20 mouse cellular contexts compared by ENCODE assay signal in genomic region chr15:79725190-79725789, GRCm38 (mm10). TPM values are rescaled to one million over a fixed set of nuclear protein-coding genes. Genes with fewer than 3 reads are reported as not detected.
DNase-seq lines count a peak whose midpoint lies in the region; ATAC-seq and TF ChIP-seq lines count a peak whose summit lies in the region.
"Had no signal": no experiment of that assay in that cellular context is flagged by ENCODE, and none has a peak within 500 bp of the region (broad histone marks: within the 10 kb centered on the region; RNA-seq: fewer than 3 reads in every experiment).

No protein-coding gene starts in this region.

- H3K9ac ChIP-seq in forebrain, postnatal 0 days: no peak overlapping the region
- H3K9ac ChIP-seq: lung, embryonic 14.5 days; neural tube, embryonic 15.5 days had no signal

- H3K4me3 ChIP-seq in layer of hippocampus, adult 2 months: no peak overlapping the region
- H3K4me3 ChIP-seq in forebrain, postnatal 0 days (ENCODE audit: low read depth, low read length): no peak overlapping the region
- H3K4me3 ChIP-seq: erythroblast, embryonic 14.5 days; myocyte; neural tube, embryonic 15.5 days had no signal

- H3K9me3 ChIP-seq in forebrain, postnatal 0 days (ENCODE audit: low read length): no peaks in the 10 kb centered on the region
- H3K9me3 ChIP-seq: neural tube, embryonic 15.5 days had no signal

- no peaks in the 10 kb centered on the region for H3K27me3 ChIP-seq in forebrain, postnatal 0 days (ENCODE audit: insufficient read depth, low read length)
- H3K27me3 ChIP-seq: CH12.LX; neural tube, embryonic 15.5 days had no signal

- peak; percentile 71 for ATAC-seq in frontal cortex, adult (ENCODE audit: low TSS enrichment)
- no peak for ATAC-seq in forebrain, postnatal 0 days
- ATAC-seq: forebrain, embryonic 14.5 days had no signal

- H3K27ac ChIP-seq in layer of hippocampus, adult 2 months: 0 out of 2 replicates have a peak overlapping the region, but pooled peaks have one; percentile 14
- H3K27ac ChIP-seq in forebrain, postnatal 0 days (ENCODE audit: low read depth, low read length): no peak overlapping the region

- no peak for TF ChIP-seq CTCF in layer of hippocampus, adult 2 months (conservative IDR thresholded peaks at IDR 0.05)
- TF ChIP-seq CTCF in forebrain, postnatal 0 days (IDR thresholded peaks at IDR 0.05; ENCODE audit: low read depth): no peak

- WGBS in forebrain, postnatal 0 days: 90% methylated on average over 11 of the region's 11 CpGs

- peaks cover 68% of the 10 kb centered on the region for H3K36me3 ChIP-seq in forebrain, postnatal 0 days (ENCODE audit: insufficient read depth)

- DNase-seq in frontal cortex, postnatal 25 days (ENCODE audit: low spot score in 2 of 2): no peak
- no peak for DNase-seq in layer of hippocampus, adult 2 months (ENCODE audit: low spot score in 2 of 2)
- no peak for DNase-seq in layer of hippocampus, adult 8-10 months (ENCODE audit: low spot score in 2 of 2)
- DNase-seq in left cerebral cortex, adult 9 months (ENCODE audit: low spot score in 2 of 2): peak; percentile 66 to 76
- DNase-seq in right cerebral cortex, postnatal 36 days (ENCODE audit: low spot score in 2 of 2): peak; percentile 71 to 80
- no peak for DNase-seq in forebrain, postnatal 0 days
- no peak for DNase-seq in adrenal gland, postnatal 4 days (ENCODE audit: low spot score in 2 of 2)
- DNase-seq: cerebellum, adult 11 months; cerebellum, postnatal 25 days; layer of hippocampus, postnatal 36 days; lung, embryonic 14.5 days; lung, postnatal 4 days; thymus, postnatal 36 days had no signal

- H3K4me1 ChIP-seq in forebrain, postnatal 0 days (ENCODE audit: insufficient read depth): no peaks in the 10 kb centered on the region
- H3K4me1 ChIP-seq: neural tube, embryonic 15.5 days had no signal

- no peak overlapping the region for H3K4me2 ChIP-seq in forebrain, postnatal 0 days (ENCODE audit: low read depth)
- H3K4me2 ChIP-seq: lung, embryonic 14.5 days; midbrain, embryonic 11.5 days; neural tube, embryonic 15.5 days had no signal

RNA-seq across cellular contexts. Expression of gene Sun2, which starts 17.0 kb away (rescaled TPM):
- 10 to 100 TPM; 29.2 to 34.8 TPM for total RNA-seq in layer of hippocampus, adult 2 months (2021)
- total RNA-seq in layer of hippocampus, adult 8-10 months (2022): 10 to 100 TPM; 29.4 to 44.7 (median 37.0) TPM
- 43.0 and 56.4 TPM in 2 replicates for total RNA-seq in forebrain, postnatal 0 days (2014; rRNA removed)
- 2.3 and 3.7 TPM in 2 replicates for polyA plus RNA-seq in forebrain, postnatal 0 days (2015; fragmentation: Nextera tagmentation; extraction: Ambion mirVana)
- total RNA-seq in adrenal gland, postnatal 4 days (2021): 10 to 100 TPM; 53.3 to 56.7 TPM

RNA-seq across cellular contexts. Expression of gene Gtpbp1, which starts 34.6 kb away (rescaled TPM):
- total RNA-seq in layer of hippocampus, adult 2 months (2021): 10 to 100 TPM; 52.4 to 59.1 TPM
- 10 to 100 TPM; 49.4 to 61.5 (median 52.8) TPM for total RNA-seq in layer of hippocampus, adult 8-10 months (2022)
- 74.2 and 78.1 TPM in 2 replicates for total RNA-seq in forebrain, postnatal 0 days (2014; rRNA removed)
- 43.4 and 47.6 TPM in 2 replicates for polyA plus RNA-seq in forebrain, postnatal 0 days (2015; fragmentation: Nextera tagmentation; extraction: Ambion mirVana)
- total RNA-seq in adrenal gland, postnatal 4 days (2021): 10 to 100 TPM; 32.4 to 37.0 TPM

RNA-seq across cellular contexts. Expression of gene Josd1, which starts 37.6 kb away (rescaled TPM):
- 10 to 100 TPM; 46.0 to 47.0 TPM for total RNA-seq in layer of hippocampus, adult 2 months (2021)
- total RNA-seq in layer of hippocampus, adult 8-10 months (2022): 10 to 100 TPM; 43.5 to 54.0 (median 46.4) TPM
- 49.2 and 54.1 TPM in 2 replicates for total RNA-seq in forebrain, postnatal 0 days (2014; rRNA removed)
- polyA plus RNA-seq in forebrain, postnatal 0 days (2015; fragmentation: Nextera tagmentation; extraction: Ambion mirVana): 18.6 and 20.2 TPM in 2 replicates
- 10 to 100 TPM; 29.3 to 33.5 TPM for total RNA-seq in adrenal gland, postnatal 4 days (2021)

RNA-seq across cellular contexts. Expression of gene Dnal4, which starts 52.4 kb away (rescaled TPM):
- 10 to 100 TPM; 55.5 to 64.8 TPM for total RNA-seq in layer of hippocampus, adult 2 months (2021)
- 10 to 100 TPM; 45.6 to 58.6 (median 54.5) TPM for total RNA-seq in layer of hippocampus, adult 8-10 months (2022)
- total RNA-seq in forebrain, postnatal 0 days (2014; rRNA removed): 58.3 and 59.2 TPM in 2 replicates
- polyA plus RNA-seq in forebrain, postnatal 0 days (2015; fragmentation: Nextera tagmentation; extraction: Ambion mirVana): 81.5 and 94.5 TPM in 2 replicates
- total RNA-seq in adrenal gland, postnatal 4 days (2021): 10 to 100 TPM; 25.3 to 25.6 TPM

RNA-seq across cellular contexts. Expression of gene Tomm22, which starts 54.6 kb away (rescaled TPM):
- 100 to 1,000 TPM in 1 of 2 experiments, 10 to 100 TPM in 1; 99.9 to 105 TPM for total RNA-seq in layer of hippocampus, adult 2 months (2021)
- total RNA-seq in layer of hippocampus, adult 8-10 months (2022): 100 to 1,000 TPM in 3 of 4 experiments, 10 to 100 TPM in 1; 89.4 to 103 (median 101) TPM
- total RNA-seq in forebrain, postnatal 0 days (2014; rRNA removed): 132 and 167 TPM in 2 replicates
- 248 and 266 TPM in 2 replicates for polyA plus RNA-seq in forebrain, postnatal 0 days (2015; fragmentation: Nextera tagmentation; extraction: Ambion mirVana)
- 100 to 1,000 TPM; 150 to 153 TPM for total RNA-seq in adrenal gland, postnatal 4 days (2021)

Comparison
In these comparisons a context has a peak if more than half of its experiments do, and no peak if none do; other contexts are left out.
1. DNase-seq: peak in left cerebral cortex, adult 9 months (2 of 2) and right cerebral cortex, postnatal 36 days (2 of 2); none in frontal cortex, postnatal 25 days (0 of 2), layer of hippocampus, adult 2 months (0 of 2), layer of hippocampus, adult 8-10 months (0 of 2), forebrain, postnatal 0 days (single experiment) and adrenal gland, postnatal 4 days (0 of 2).